Mouse (Mus musculus) midbrain, embryonic 10.5 days (tissue): ENCODE data around the gene Zdhhc6. TPM values are rescaled to one million over a fixed set of nuclear protein-coding genes. Genes with fewer than 3 reads are reported as not detected.

Source experiments
- DNase-seq: peaks from one replicate; pipeline ENCODE4 v3.0.0-alpha.2; 2017; ENCODE audit warnings: low spot score
- H3K27ac ChIP-seq: fragments of 300-500 bp; sonication (generic); replicated peaks from 2 replicates; pipeline ENCODE4 v1.5.1; 2016; ENCODE audit warnings: mild to moderate bottlenecking
- H3K27me3 ChIP-seq: fragments of 300-500 bp; sonication (generic); 2 replicates; pipeline ENCODE4 v1.6.1; 2016; ENCODE audit warnings: low read depth, mild to moderate bottlenecking; ENCODE audit not compliant: poor library complexity, severe bottlenecking
- H3K36me3 ChIP-seq: fragments of 300-500 bp; sonication (generic); 2 replicates; pipeline ENCODE4 v1.6.1; 2016; ENCODE audit warnings: mild to moderate bottlenecking, moderate library complexity
- H3K4me1 ChIP-seq: fragments of 300-500 bp; sonication (generic); 2 replicates; pipeline ENCODE4 v1.6.1; 2016
- H3K4me3 ChIP-seq: fragments of 300-500 bp; sonication (generic); 2 replicates; pipeline ENCODE4 v1.5.1; 2016; ENCODE audit warnings: mild to moderate bottlenecking, moderate library complexity
- H3K9me3 ChIP-seq: fragments of 300-500 bp; sonication (generic); replicated peaks from 2 replicates; pipeline ENCODE4 v1.6.1; 2016; ENCODE audit warnings: mild to moderate bottlenecking
- WGBS: fragments of 180-500 bp; shearing (Covaris S2); methylation state at CpG from one replicate; pipeline ENCODE4 v1.1.7; 2016; 5-methylcytosine and 5-hydroxymethylcytosine counted together
- polyA plus RNA-seq: library from polyadenylated mRNA; unstranded; fragments of >200 nt; fragmentation: Nextera tagmentation; extraction: Ambion mirVana; gene quantifications from 2 replicates; pipeline ENCODE4 v1.2.1, GENCODE M21; 2016

Zdhhc6 gene
- polyA plus RNA-seq, 1 experiment from 2014 or later = 133 TPM

DNA sequence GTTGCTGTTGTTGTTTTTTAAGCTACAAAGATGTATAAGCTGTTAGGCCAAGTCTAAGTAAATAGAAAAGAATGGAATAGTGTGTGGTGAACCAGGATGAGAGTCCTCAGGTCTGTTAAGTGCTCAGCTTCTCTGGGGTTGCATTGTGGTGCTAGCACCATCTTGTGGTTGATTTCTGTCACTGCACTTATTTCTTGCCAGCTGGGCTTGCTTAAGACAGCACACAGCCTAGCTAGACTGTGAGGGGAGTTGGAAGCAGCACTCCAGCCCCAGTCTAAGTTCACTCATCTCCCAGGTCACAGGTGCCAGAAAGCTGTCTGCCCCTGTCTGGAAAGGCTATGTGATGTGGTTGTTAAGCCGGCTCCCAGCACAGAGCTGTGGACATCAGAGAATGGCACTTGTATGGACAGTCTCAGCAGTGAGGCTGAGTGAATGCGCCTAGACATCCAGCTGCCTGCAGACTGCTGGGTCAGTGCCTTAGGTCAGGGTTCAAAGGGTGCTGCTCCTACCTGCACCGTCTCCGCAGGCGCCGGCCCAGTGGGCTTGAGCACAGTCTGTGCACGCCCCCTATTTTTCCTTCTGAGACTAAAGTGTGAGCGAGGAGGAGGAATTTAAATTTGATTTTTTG is 16.9 kb upstream of the Zdhhc6 start:
- DNase-seq = peak; percentile 62
- no peak overlapping the region for H3K4me3 ChIP-seq
- no peaks in the 10 kb centered on the region for H3K27me3 ChIP-seq
- H3K36me3 ChIP-seq = peaks cover 37% of the 10 kb centered on the region
- no peak overlapping the region for H3K27ac ChIP-seq
- no peaks in the 10 kb centered on the region for H3K9me3 ChIP-seq
- WGBS = 95% methylated on average over 8 of the region's 8 CpGs
- 0 out of 2 replicates have a peak, but pooled peaks cover 7% of the 10 kb centered on the region for H3K4me1 ChIP-seq

DNA sequence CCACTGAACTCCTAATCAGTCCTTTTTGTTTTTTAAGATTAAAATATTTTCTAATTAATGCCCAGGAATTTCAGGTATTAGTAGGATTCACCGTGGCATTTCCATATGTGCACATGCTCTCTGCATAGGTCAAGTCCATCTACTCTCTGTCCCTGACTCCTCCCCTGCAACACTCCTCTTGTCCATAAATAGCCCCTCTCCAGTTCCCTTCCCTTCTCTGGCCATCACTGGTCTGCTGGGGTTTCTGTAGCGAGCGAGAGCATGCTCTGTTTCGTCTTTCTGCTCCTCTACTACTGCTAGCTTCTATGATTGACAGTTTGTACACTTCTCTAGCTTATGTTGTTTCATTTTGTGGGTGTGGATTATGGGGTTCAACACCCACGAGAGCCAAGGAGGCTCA is 15.9 kb upstream of the Zdhhc6 start:
- 90% methylated on average over 5 of the region's 5 CpGs for WGBS
- H3K4me3 ChIP-seq = no peak overlapping the region
- no peak for DNase-seq

DNA sequence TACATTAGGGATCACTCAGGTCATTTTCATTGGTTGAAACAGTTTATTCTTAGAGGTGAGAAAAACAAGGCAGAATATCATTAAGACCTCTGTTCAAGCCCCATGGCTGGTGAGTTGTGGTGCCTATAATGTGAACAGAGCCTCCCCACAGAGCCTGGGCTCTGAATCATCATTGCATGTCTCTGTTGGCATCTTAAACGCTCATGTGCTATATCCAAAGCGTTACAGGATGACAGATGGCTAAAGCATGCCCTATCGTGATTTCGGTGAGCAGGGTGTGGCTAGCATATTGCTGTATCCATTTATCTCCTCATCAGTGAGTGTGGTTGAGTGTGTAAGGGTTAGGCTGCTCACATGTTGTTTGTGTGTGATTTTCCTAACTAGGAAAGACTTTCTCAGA is 11.7 kb upstream of the Zdhhc6 start:
- no peaks in the 10 kb centered on the region for H3K4me1 ChIP-seq
- no peaks in the 10 kb centered on the region for H3K27me3 ChIP-seq
- peaks cover 55% of the 10 kb centered on the region for H3K36me3 ChIP-seq
- H3K9me3 ChIP-seq = no peaks in the 10 kb centered on the region
- H3K4me3 ChIP-seq = no peak overlapping the region
- WGBS = 94% methylated on average over 4 of the region's 4 CpGs
- H3K27ac ChIP-seq = no peak overlapping the region
- DNase-seq = no peak

More for the DNA sequence above, 15.9 kb upstream of the Zdhhc6 start:
- H3K27ac ChIP-seq = no peak overlapping the region
- no peaks in the 10 kb centered on the region for H3K9me3 ChIP-seq
- H3K27me3 ChIP-seq = no peaks in the 10 kb centered on the region
- H3K36me3 ChIP-seq = peaks cover 37% of the 10 kb centered on the region
- H3K4me1 ChIP-seq = 0 out of 2 replicates have a peak, but pooled peaks cover 4% of the 10 kb centered on the region

DNA sequence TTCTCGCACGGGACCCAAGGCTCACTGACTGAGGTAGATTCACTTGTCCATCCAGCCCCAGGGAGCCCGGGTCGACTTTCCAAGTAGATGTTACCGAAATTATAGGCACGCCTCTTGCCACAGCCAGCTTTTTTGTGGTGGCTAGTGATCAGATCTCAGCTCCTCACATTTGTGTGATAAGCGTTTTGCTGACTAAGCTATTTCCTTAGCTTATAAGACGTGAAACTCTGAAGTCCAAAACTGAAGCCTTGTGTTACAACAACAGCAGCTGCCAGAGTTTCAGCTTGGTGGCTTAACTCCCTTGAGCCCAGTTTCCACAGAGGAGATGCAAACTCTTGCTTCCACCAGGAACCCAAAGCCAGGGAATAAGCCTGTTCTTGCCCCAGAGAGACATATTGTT is 6.8 kb upstream of the Zdhhc6 start:
- 96% methylated on average over 8 of the region's 8 CpGs for WGBS
- Histone ChIP-seq H3K27me3 (no peaks in the 10 kb centered on the region), H3K9me3 (no peaks in the 10 kb centered on the region), H3K4me1 (peaks cover 3% of the 10 kb centered on the region), H3K36me3 (peaks cover 22% of the 10 kb centered on the region), H3K4me3 (no peak overlapping the region), H3K27ac (no peak overlapping the region)
- DNase-seq = no peak

DNA sequence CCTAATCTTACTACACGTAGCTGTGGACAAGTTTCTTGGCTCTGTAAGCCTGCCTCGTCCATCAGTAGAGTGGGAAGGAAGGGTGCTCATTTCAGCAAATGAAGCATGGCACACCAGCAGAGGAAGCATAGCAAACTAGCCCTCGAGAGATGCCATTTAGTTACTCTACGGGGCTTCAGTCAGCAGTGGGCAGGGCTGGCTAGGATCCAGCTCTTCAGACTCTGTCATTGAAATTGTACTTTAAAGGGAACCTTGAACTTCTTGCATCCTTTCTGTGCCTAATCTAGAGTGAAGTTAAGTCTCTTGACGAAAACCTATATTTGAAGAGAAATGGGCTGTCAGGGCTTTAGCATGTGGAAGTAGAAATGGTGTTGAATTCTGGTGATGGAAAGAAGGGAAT is 3.7 kb upstream of the Zdhhc6 start:
- no peak for DNase-seq
- WGBS = 86% methylated on average over 5 of the region's 5 CpGs
- Histone ChIP-seq H3K36me3 (peaks cover 21% of the 10 kb centered on the region), H3K9me3 (no peaks in the 10 kb centered on the region), H3K27me3 (no peaks in the 10 kb centered on the region), H3K4me1 (peaks cover 25% of the 10 kb centered on the region), H3K4me3 (no peak overlapping the region), H3K27ac (no peak overlapping the region)

DNA sequence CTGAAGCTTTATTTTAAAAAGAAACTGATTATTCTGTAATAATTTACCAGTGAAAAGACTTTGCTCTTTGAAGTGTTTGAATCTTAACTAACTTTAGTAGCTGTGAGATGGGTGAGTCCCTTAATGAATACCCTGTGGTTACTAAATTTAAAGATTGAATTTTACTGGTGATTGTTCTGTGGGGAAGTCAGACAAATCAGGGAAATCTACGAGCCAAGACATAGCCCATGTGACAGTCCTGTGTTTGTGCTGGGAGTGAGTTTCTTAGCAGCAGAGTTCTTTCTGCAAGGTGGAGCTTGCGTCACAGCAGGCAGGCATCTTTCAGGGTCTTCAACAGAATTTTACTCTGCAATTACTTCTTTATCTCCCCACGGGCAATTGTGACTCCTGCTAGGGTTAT is 3.2 kb upstream of the Zdhhc6 start:
- no peak for DNase-seq
- Histone ChIP-seq H3K27ac (no peak overlapping the region), H3K4me1 (peaks cover 30% of the 10 kb centered on the region), H3K9me3 (no peaks in the 10 kb centered on the region), H3K36me3 (peaks cover 19% of the 10 kb centered on the region), H3K4me3 (no peak overlapping the region), H3K27me3 (no peaks in the 10 kb centered on the region)
- WGBS = 84% methylated on average over 3 of the region's 3 CpGs

DNA sequence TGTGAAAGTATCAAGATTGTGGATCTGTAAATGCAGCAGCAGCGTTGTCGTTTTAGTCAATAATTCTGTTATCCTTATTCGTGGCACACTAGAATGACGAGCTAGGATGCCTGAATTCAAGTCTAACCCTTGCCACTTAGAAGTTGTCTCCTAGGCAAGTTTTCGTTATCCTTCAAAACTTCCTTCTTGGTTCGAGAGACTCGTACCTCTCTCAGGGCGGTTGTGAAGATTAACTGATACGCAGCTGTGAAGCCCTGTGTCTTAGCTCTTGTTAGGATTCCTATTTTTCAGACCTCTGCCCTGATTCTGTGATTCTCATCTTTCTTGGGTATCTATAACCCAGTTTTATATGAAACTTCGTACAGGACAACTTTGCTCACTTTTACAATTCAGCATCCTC is 1.1 kb upstream of the Zdhhc6 start:
- Histone ChIP-seq H3K27me3 (no peaks in the 10 kb centered on the region), H3K4me1 (peaks cover 41% of the 10 kb centered on the region), H3K9me3 (no peaks in the 10 kb centered on the region), H3K36me3 (peaks cover 13% of the 10 kb centered on the region), H3K4me3 (peak overlapping the region; percentile 80), H3K27ac (no peak overlapping the region)
- no peak for DNase-seq
- 64% methylated on average over 10 of the region's 10 CpGs for WGBS

DNA sequence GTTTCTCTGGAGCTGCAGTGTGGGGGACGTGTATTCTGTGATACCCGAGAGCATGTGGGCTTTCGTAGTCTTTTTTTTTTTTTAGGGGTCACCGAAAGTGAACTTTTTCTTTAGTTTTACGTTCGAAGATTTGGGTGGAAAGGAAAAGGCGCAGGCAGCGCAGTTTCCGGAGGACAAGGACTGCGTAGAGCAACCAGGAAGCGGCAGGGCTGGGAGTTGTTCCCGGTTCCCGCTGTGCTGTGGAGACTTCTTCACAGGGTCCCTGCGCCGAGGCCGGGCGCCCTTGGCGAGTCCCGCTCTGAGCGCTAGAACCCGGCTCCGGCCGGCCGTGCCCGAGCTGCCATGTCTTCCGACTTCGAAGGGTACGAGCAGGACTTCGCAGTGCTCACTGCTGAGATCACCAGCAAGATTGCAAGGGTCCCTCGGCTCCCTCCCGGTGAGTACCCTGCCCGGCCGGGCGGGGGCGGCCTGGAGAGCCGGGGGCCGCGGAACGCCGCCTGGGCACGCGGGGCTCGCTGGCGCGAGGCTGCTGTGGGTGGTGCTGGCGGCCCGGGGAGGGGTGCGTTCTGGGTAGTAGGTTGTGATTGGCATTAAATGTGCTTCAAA is 380 bp upstream of the Zdhhc6 start, which contains the start of gene Vti1a:
TSS of gene Vti1a (plus strand) at position 187 of the 606 bp plus-strand sequence.
- Histone ChIP-seq H3K36me3 (peaks cover 20% of the 10 kb centered on the region), H3K27me3 (no peaks in the 10 kb centered on the region), H3K4me3 (peak within 1 kb of the TSS; percentile 80), H3K27ac (peak within 1 kb of the TSS; percentile 91), H3K9me3 (no peaks in the 10 kb centered on the region), H3K4me1 (peaks cover 41% of the 10 kb centered on the region)
- DNase-seq = peak; percentile 87
- under 1% methylated on average over 48 of the region's 48 CpGs for WGBS

DNA sequence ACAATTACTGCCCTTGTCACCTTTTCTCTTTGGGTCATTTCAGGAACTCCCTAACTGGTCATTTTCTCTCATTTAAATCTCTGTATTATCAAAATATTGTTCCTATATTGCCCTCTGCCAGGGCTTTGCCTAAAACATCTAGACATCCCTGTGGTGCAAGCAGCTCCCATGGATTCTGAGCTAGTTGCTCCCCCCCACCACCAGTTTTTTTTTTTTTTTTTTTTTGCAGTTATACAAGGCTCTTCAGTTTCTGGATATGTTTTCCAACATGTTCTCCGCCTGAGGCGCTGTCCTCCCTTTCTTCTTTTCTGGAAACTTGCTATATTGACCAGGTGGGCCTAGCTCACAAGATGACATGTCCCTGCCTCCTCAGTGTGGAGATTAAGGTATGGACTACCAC is 2.2 kb downstream of the Zdhhc6 start:
- WGBS = 98% methylated on average over 2 of the region's 2 CpGs
- H3K9me3 ChIP-seq = no peaks in the 10 kb centered on the region
- no peak overlapping the region for H3K4me3 ChIP-seq
- peaks cover 46% of the 10 kb centered on the region for H3K36me3 ChIP-seq
- H3K27ac ChIP-seq = no peak overlapping the region
- H3K4me1 ChIP-seq = peaks cover 41% of the 10 kb centered on the region
- DNase-seq = no peak
- no peaks in the 10 kb centered on the region for H3K27me3 ChIP-seq

DNA sequence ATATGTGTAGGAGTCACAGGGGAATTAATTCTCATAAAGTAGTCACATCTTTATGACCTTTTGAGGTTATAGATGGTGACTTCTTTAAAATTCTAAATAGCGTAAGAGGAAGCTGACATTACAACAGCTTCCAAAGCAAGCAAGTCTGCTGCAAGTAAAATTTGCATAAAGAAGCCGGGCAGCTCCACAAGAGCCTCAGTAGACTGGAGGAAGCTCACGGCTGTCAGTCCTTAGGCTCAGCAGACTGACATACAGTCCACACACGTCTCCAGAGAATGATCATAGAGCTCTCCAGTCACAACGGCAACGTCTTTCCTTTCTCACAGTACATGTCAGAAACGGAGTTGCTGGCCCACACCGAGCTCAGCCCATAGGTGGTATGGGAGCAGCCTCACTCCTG is 4.0 kb downstream of the Zdhhc6 start:
- 95% methylated on average over 8 of the region's 8 CpGs for WGBS
- no peak for DNase-seq
- Histone ChIP-seq H3K27me3 (no peaks in the 10 kb centered on the region), H3K36me3 (peaks cover 62% of the 10 kb centered on the region), H3K9me3 (no peaks in the 10 kb centered on the region), H3K27ac (no peak overlapping the region), H3K4me3 (no peak overlapping the region), H3K4me1 (peaks cover 31% of the 10 kb centered on the region)

DNA sequence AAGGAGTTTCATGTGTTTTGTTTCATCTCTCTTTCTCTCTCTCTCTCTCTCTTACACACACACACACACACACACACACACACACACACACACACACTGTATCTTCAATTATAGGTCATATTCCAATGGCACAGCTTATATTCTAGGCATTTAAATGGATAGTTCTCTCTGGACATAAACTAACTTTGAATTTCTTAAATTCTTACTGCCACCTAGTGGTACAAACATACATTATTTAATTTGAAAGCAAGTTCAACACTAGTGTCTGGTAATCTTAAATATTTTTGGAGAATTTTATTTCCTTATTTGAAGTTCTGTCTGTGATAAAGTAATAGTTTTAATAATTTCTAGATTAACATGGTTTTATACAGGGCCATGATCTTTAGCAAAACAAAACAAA is 10.8 kb downstream of the Zdhhc6 start:
- H3K27ac ChIP-seq = no peak overlapping the region
- no peaks in the 10 kb centered on the region for H3K4me1 ChIP-seq
- DNase-seq = no peak
- no peaks in the 10 kb centered on the region for H3K27me3 ChIP-seq
- H3K9me3 ChIP-seq = no peaks in the 10 kb centered on the region
- peaks cover 92% of the 10 kb centered on the region for H3K36me3 ChIP-seq
- no peak overlapping the region for H3K4me3 ChIP-seq

DNA sequence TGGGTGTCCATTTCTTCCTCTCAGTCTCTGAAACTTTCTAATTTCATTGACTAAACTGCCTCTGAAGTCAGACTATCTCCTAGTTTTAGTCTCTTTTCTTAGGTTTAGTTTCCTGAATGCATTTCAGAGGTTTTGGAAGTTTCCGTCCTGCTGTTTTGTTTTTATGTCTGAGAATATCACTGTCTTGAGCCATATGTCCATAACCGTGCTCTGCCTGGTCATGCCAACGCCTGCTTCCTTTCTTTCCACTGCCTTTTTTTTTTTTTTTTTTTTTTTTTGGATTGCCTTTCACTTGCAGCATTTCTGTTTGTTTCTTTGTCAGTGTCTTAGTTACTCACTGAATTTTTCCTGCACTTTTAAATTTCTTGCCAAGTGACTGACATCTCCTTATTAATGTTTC is 15.3 kb downstream of the Zdhhc6 start:
- Histone ChIP-seq H3K9me3 (no peaks in the 10 kb centered on the region), H3K27ac (no peak overlapping the region), H3K36me3 (peaks cover 94% of the 10 kb centered on the region), H3K4me3 (no peak overlapping the region), H3K27me3 (no peaks in the 10 kb centered on the region), H3K4me1 (no peaks in the 10 kb centered on the region)
- DNase-seq = no peak
- 95% methylated on average over 3 of the region's 3 CpGs for WGBS

DNA sequence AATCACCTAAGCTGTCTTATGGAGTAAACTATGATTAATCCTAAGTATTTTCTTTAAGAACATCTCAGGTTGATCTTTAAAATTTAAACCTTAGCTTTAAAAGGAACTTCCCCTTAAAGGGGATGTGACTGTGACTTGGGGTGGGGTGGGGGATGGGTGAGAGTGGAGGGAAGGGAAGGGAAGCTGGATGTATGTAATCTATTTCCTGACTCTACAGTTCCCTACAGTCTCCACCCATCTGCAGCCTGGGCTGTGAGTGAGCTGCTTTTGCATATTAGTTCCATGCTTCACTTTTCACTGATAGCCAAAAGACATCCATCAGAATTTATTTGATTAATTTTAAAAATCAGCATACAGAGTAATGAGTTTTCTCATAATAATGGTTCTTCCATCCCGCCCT is 16.5 kb downstream of the Zdhhc6 start:
- H3K36me3 ChIP-seq = peaks cover 97% of the 10 kb centered on the region
- H3K27me3 ChIP-seq = no peaks in the 10 kb centered on the region
- no peak overlapping the region for H3K27ac ChIP-seq
- 93% methylated on average over 1 of the region's 1 CpGs for WGBS
- no peaks in the 10 kb centered on the region for H3K4me1 ChIP-seq
- no peak for DNase-seq
- H3K9me3 ChIP-seq = no peaks in the 10 kb centered on the region
- no peak overlapping the region for H3K4me3 ChIP-seq
